Mouse (Mus musculus) embryonic facial prominence, embryonic 10.5 days (tissue): ENCODE measurements around the gene Atxn2l. TPM values are rescaled to one million over a fixed set of nuclear protein-coding genes. Genes with fewer than 3 reads are reported as not detected.

ENCODE experiments used
- DNase-seq: peaks from one replicate; pipeline ENCODE4 v3.0.0-alpha.2; 2017; ENCODE audit warnings: low spot score
- H3K27ac ChIP-seq: fragments of 300-500 bp; sonication (generic); replicated peaks from 2 replicates; pipeline ENCODE4 v1.5.1; 2016; ENCODE audit warnings: mild to moderate bottlenecking
- H3K27me3 ChIP-seq: fragments of 300-500 bp; sonication (generic); replicated peaks from 2 replicates; pipeline ENCODE4 v1.6.1; 2016; ENCODE audit warnings: low read depth, mild to moderate bottlenecking; ENCODE audit not compliant: poor library complexity, severe bottlenecking
- H3K36me3 ChIP-seq: fragments of 300-500 bp; sonication (generic); replicated peaks from 2 replicates; pipeline ENCODE4 v1.6.1; 2016; ENCODE audit warnings: mild to moderate bottlenecking, moderate library complexity
- H3K4me1 ChIP-seq: fragments of 300-500 bp; sonication (generic); 2 replicates; pipeline ENCODE4 v1.6.1; 2016
- H3K4me3 ChIP-seq: fragments of 300-500 bp; sonication (generic); 2 replicates; pipeline ENCODE4 v1.5.1; 2016; ENCODE audit warnings: mild to moderate bottlenecking, moderate library complexity
- H3K9me3 ChIP-seq: fragments of 300-500 bp; sonication (generic); 2 replicates; pipeline ENCODE4 v1.6.1; 2016; ENCODE audit warnings: mild to moderate bottlenecking
- WGBS: fragments of 180-500 bp; shearing (Covaris S2); methylation state at CpG from one replicate; pipeline ENCODE4 v1.1.7; 2016; 5-methylcytosine and 5-hydroxymethylcytosine counted together
- polyA plus RNA-seq: library from polyadenylated mRNA; unstranded; fragments of >200 nt; fragmentation: Nextera tagmentation; extraction: Ambion mirVana; gene quantifications from 2 replicates; pipeline ENCODE4 v1.2.1, GENCODE M21; 2016

Atxn2l gene
- polyA plus RNA-seq, 1 experiment from 2014 or later = 50.4 TPM

DNA sequence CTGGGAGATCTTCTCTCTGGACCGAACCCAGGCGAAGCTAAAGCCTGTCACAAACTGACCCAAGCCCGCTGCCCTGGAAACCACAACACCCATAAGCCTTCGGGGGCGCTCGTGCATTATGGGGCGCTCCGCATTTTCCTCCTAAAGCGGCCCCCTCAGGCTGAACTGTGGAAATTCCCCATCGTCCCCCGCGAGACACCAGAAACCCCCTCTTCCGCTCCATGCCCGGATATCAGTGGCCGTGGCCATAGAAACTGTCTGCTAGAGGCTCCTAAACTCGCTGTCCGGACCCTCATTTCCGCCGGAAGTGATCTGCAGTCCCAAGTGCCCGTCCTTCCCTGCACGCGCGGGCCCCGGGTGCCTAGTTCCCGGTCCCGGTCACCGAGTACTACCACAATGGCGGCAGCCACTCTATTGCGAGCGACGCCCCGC is 16.2 kb downstream of the Atxn2l start, which contains the start of gene Tufm:
Tufm (plus strand) TSS at position 310 of the 432 bp plus-strand sequence.
- Histone ChIP-seq H3K36me3 (peaks cover 38% of the 10 kb centered on the region), H3K4me1 (peaks cover 21% of the 10 kb centered on the region), H3K4me3 (peak within 1 kb of the TSS; percentile 81), H3K27ac (peak within 1 kb of the TSS; percentile 82), H3K27me3 (no peaks in the 10 kb centered on the region), H3K9me3 (no peaks in the 10 kb centered on the region)
- peak; percentile 98 for DNase-seq
- WGBS = under 1% methylated on average over 32 of the region's 32 CpGs

DNA sequence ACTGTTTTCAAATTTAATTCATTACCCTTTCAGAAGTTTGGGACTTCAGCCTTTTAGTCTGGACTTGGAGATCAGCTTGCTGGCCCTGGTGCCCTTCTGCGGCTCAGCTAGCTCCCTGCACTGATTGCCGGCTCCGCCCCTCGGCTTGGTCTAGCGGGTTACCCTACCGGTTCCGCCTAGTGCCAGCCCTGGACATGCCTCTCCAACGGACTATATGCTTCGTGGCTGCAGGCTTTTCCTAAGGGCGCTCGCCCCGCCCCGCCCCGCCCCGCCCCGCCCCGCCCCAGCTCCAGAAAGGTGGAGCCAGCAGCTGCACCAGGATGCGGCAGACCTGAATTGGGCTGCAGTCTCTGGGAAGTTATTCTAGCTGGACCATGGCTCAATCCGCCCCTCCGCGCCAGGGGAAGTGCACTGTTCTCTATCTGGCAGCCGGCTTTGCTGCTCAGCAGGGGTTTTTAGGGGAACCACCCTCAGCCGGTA is 20.8 kb downstream of the Atxn2l start:
- Histone ChIP-seq H3K27ac (peak overlapping the region; percentile 73), H3K4me1 (peaks cover 11% of the 10 kb centered on the region), H3K27me3 (no peaks in the 10 kb centered on the region), H3K36me3 (no peaks in the 10 kb centered on the region), H3K4me3 (peak overlapping the region; percentile 54), H3K9me3 (peaks cover 3% of the 10 kb centered on the region; the same call in 1 of the 2 replicates)
- peak; percentile 93 for DNase-seq
- under 1% methylated on average over 23 of the region's 23 CpGs for WGBS

DNA sequence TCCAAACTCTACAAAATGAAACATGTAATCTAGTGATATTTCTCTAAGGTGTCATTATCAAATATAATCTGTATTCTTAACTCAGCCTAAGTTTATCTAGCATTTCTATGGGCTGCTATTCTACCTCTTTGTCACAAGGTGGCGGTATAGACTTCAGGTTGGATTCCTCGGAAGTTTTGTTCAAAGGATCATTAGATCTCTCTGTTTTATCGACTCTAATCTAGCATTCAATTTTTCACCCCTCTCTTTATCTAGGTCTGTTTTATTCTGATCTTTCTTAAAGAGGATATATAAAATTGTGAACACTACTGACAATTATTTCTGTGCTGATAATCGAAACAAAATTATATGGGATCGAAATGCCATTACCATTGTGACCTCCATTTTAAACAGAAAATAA is 21.5 kb downstream of the Atxn2l start:
- no peaks in the 10 kb centered on the region for H3K27me3 ChIP-seq
- WGBS = 27% methylated on average over 5 of the region's 5 CpGs
- H3K27ac ChIP-seq = no peak overlapping the region
- H3K9me3 ChIP-seq = peaks cover 3% of the 10 kb centered on the region; the same call in 1 of the 2 replicates
- peaks cover 11% of the 10 kb centered on the region for H3K4me1 ChIP-seq
- no peak for DNase-seq
- H3K36me3 ChIP-seq = no peaks in the 10 kb centered on the region
- no peak overlapping the region; the same call in 1 of the 2 replicates for H3K4me3 ChIP-seq

DNA sequence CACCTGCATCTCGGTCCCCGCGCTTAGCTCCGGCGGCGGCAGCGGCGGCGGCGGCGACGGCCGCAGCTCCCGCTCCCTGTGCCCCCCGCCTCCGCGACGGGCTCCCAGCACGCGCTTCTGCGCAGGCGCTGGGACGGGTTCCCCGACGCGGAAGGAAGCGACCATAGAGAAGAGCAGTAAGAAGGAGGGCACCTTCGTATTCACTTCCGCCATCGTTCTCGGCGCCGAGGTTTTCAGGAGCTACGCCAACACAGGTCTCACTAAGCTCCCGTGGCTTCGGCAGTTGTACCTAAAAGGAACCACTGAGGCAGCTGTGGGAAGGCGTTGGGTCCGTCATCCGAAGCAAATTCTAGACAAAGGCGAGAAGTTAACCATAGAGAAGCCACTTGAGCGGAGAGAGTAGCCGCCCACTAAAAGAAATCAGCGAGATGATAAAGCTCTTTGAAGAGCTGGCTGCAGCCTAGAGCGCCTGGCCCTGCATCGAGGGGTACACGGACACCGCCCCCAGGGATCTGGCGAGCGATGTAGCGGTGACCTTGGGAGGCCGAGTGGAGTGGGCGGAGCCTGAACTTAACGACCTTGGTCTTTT is 28.1 kb downstream of the Atxn2l start, which contains the start of gene Sh2b1:
Sh2b1 (minus strand) TSS at position 432 of the 589 bp plus-strand sequence.
- H3K27ac ChIP-seq = peak within 1 kb of the TSS; percentile 97
- H3K9me3 ChIP-seq = no peaks in the 10 kb centered on the region
- H3K27me3 ChIP-seq = no peaks in the 10 kb centered on the region
- H3K4me1 ChIP-seq = peaks cover 26% of the 10 kb centered on the region
- peaks cover 31% of the 10 kb centered on the region for H3K36me3 ChIP-seq
- peak; percentile 92 for DNase-seq
- H3K4me3 ChIP-seq = peak within 1 kb of the TSS; percentile 97
- under 1% methylated on average over 53 of the region's 53 CpGs for WGBS

DNA sequence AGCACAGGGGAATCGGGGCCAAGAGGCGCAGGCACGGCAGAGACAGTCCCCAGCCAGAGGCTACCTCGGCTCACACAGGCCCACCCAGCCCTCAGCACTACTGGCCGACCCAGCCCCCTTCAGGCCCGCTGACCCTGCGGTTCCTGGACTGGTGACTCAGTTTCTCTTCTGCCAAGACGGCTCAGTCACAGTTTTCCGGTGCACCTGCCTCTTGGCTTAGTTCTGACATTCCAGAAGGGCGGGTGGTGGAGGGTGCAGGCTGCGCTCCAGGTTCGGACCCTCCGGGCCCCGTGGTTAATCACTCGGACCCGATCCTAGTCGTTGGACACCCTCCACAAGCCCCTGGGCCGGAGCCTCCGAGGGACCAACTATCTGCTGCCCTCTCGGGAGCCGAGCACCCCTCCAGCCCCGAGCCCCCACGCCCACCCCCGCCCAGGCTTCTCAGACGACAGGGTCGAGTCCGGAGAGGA is 28.7 kb downstream of the Atxn2l start:
- peaks cover 37% of the 10 kb centered on the region for H3K36me3 ChIP-seq
- WGBS = 4% methylated on average over 27 of the region's 27 CpGs

DNA sequence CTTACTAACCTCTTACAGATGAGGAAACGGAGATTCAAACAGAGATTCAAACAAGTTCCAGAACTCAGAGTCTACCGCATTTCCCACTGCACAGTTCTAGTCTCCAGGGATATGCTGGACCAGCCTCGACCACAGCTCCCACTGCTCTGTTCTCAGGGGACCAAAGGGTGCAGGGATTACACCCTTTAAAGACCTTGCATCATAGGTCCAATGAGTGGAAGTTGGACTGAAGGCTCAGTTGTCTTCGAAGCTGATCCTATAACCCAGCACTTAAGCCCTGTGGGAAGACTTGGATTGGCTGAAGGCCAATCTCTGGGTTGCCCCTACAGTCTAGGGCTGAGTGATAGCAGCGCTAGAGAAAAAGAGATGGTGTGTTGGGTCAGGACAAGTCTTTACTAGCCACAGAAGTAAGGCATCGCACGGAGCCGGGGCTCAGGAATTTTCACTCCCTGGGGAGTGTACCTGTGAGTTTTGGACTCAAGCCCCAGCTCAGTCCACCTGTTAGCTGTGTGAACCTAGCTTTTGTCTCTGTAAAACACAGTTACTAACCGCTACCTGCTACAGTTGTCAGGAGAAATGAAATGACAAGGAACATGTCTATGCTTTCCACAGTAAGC is 29.7 kb downstream of the Atxn2l start:
- Histone ChIP-seq H3K27ac (no peak overlapping the region), H3K27me3 (no peaks in the 10 kb centered on the region), H3K36me3 (peaks cover 46% of the 10 kb centered on the region), H3K4me1 (peaks cover 26% of the 10 kb centered on the region), H3K4me3 (peak overlapping the region; percentile 97), H3K9me3 (no peaks in the 10 kb centered on the region)
- 88% methylated on average over 9 of the region's 9 CpGs for WGBS
- DNase-seq = no peak

More for the DNA sequence above, 28.7 kb downstream of the Atxn2l start:
- Histone ChIP-seq H3K27me3 (no peaks in the 10 kb centered on the region), H3K4me3 (peak overlapping the region; percentile 97), H3K27ac (peak overlapping the region; percentile 97), H3K4me1 (peaks cover 26% of the 10 kb centered on the region), H3K9me3 (no peaks in the 10 kb centered on the region)
- no peak for DNase-seq

DNA sequence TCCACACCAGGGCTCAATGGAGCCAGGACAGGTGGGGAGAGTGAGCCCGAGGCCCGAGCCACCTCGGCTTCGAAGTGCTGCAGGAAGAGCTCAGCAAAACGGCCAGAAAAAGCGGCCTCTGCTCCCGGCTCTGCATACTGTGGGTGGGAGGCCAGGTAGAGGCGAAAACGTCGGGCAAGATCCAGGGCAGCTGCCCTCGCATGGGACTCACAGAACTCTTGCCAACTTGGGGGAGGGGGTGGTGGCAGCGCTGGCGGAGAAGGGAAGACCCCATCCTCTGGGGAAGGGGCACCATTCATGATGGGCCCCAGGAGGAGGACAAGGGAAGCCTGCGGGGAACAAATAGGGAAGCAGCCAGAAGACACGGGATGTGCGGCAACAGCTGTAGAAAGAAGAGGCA is 30.5 kb downstream of the Atxn2l start:
- no peak for DNase-seq
- H3K27me3 ChIP-seq = no peaks in the 10 kb centered on the region
- H3K4me1 ChIP-seq = peaks cover 26% of the 10 kb centered on the region
- peaks cover 55% of the 10 kb centered on the region for H3K36me3 ChIP-seq
- WGBS = 94% methylated on average over 16 of the region's 16 CpGs
- H3K4me3 ChIP-seq = 0 out of 2 replicates have a peak overlapping the region, but pooled peaks have one; percentile 6
- no peaks in the 10 kb centered on the region for H3K9me3 ChIP-seq
- no peak overlapping the region for H3K27ac ChIP-seq

DNA sequence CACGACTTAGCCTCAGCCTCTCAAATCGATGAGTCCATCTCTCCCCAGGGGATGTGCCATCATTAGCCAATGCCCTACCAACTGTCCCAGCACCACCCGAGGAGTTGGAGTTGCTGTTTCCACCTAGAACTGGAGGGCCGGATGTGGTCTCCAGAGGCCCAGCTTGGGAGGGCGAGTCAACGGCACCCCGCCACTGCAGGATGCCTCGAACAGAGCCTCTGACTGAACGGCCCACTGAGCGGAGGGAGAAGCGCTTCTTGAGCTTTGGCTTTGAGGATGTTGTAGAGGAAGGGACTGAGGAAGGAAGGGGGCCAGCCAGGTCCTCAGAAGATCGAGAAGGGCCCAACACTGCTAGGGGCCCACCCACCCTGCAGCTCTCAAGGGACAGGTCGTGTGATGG is 30.9 kb downstream of the Atxn2l start:
- H3K4me3 ChIP-seq = 0 out of 2 replicates have a peak overlapping the region, but pooled peaks have one; percentile 6
- H3K4me1 ChIP-seq = peaks cover 26% of the 10 kb centered on the region
- no peaks in the 10 kb centered on the region for H3K9me3 ChIP-seq
- no peak for DNase-seq
- WGBS = 91% methylated on average over 13 of the region's 13 CpGs
- H3K27me3 ChIP-seq = no peaks in the 10 kb centered on the region
- H3K27ac ChIP-seq = no peak overlapping the region
- peaks cover 59% of the 10 kb centered on the region for H3K36me3 ChIP-seq

DNA sequence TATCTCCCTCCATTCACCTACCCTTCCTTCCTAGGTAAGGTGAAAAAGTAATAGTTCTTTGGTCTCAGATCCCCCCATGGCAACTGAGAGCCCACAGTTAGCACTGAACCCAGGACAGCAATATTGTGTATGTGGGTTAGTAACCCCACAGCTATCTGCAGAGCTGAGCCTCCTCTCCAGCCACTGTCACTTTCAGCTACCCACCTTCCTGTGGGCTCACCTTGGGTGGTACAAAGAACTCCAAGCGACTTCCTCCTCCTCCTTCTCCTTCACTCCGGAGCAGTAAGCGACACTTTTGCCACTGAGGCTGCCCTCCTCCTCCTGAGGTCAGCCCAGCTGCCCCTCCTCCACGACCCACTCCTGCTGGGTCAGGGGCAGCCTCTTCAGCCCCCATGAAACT is 31.4 kb downstream of the Atxn2l start:
- Histone ChIP-seq H3K4me3 (no peak overlapping the region; the same call in 1 of the 2 replicates), H3K36me3 (peaks cover 64% of the 10 kb centered on the region), H3K27ac (no peak overlapping the region), H3K9me3 (no peaks in the 10 kb centered on the region), H3K27me3 (no peaks in the 10 kb centered on the region), H3K4me1 (peaks cover 26% of the 10 kb centered on the region)
- 93% methylated on average over 4 of the region's 4 CpGs for WGBS
- no peak for DNase-seq

DNA sequence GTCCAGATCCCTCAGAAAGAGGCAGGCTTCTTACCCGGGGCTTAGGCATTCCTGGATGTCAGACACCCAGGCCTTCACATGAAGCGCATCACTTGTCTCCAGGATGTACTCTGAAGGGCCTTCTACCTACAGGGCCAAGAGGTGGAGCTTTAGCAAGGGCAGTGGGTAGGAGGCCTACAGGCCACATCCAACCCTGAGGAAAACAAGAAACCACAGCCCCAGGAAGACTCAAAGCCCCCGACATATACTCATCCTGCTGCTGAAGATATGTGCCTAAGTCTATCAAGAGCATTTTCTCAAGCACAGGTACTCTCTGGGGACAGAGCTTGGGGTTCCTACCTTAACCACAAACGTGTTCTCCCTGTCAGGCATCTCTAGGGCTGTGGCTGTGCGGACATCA is 31.9 kb downstream of the Atxn2l start:
- Histone ChIP-seq H3K36me3 (peaks cover 69% of the 10 kb centered on the region), H3K27ac (no peak overlapping the region), H3K4me1 (peaks cover 26% of the 10 kb centered on the region), H3K27me3 (no peaks in the 10 kb centered on the region), H3K4me3 (no peak overlapping the region), H3K9me3 (no peaks in the 10 kb centered on the region)
- WGBS = 91% methylated on average over 5 of the region's 5 CpGs
- no peak for DNase-seq

DNA sequence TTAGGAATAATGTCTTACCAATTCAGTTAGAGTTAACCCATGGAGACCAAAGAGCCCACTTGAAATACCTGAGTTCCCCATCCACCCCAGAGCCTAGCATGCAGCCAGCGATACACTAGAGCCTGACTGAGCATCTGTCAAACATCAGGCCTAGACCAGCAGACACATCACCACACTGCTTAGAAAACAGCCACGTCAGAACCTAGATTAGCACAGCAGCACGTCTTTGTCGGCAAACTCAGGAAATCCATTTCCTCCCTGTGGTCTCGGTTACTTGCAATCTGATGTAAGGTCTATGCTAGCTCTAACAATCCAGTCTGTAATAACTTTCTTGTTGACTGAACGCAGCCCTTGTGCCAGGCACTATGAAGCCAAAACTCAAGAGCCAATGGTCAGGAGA is 33.2 kb downstream of the Atxn2l start:
- no peaks in the 10 kb centered on the region for H3K27me3 ChIP-seq
- no peaks in the 10 kb centered on the region for H3K9me3 ChIP-seq
- WGBS = 84% methylated on average over 6 of the region's 6 CpGs
- H3K4me1 ChIP-seq = peaks cover 25% of the 10 kb centered on the region
- no peak overlapping the region for H3K4me3 ChIP-seq
- H3K36me3 ChIP-seq = peaks cover 77% of the 10 kb centered on the region
- no peak for DNase-seq
- H3K27ac ChIP-seq = no peak overlapping the region

DNA sequence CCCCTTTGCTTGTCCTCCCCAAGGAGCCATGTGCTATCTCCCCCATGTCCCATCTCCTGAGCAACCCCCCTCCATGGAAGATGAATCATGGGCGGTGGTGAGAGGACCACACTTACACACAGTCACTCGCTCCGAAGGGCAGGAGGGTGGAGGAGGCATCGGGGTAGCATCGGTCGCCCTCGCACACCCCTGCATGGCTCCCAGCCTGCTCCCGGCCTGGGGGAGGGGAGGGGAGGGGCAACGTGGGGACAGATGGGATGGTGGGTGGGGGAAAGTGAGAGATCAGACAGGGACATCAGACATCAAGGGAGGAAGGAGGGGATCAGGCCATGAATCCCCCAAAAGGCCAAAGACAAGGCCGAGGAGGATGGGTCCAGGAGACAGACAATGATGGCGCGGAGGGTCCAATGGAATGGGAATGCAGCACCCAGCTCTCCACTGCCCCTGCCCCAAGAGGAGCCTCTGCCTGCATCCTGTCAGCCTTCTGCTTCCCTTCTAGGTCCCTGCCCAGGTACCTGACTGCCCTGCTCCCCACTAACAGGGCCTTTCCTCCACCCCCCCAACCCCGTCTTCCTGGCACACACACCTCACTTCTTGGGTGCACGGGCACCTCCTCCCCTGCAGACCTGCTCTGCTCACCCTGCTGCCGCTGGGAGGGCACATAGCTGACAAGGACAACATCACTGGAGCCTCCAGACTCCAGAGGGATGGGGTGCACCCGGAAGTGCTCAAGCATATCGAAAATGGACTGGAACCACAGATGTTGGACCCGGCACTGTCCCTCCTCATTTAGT is 35.2 kb downstream of the Atxn2l start:
- Histone ChIP-seq H3K9me3 (no peaks in the 10 kb centered on the region), H3K27me3 (0 out of 2 replicates have a peak, but pooled peaks cover under 1% of the 10 kb centered on the region), H3K27ac (no peak overlapping the region), H3K4me3 (no peak overlapping the region), H3K4me1 (peaks cover 29% of the 10 kb centered on the region), H3K36me3 (peaks cover 75% of the 10 kb centered on the region)
- DNase-seq = no peak
- WGBS = 93% methylated on average over 18 of the region's 18 CpGs
